Mouse (Mus musculus) limb, embryonic 14.5 days (tissue): ENCODE data around the gene Ap2a1. TPM values are rescaled to one million over a fixed set of nuclear protein-coding genes. Genes with fewer than 3 reads are reported as not detected.
A peak's percentile ranks its signal among the peaks of the same experiment; 100 is the strongest.

Experiments used
- ATAC-seq: fragments of 200-750 bp; cut with Nextera tagmentation; 2 replicates; pipeline ENCODE4 v1.8.0; 2017; ENCODE audit warnings: low read depth, moderate number of reproducible peaks, moderate TSS enrichment; ENCODE audit not compliant: low FRiP score
- DNase-seq: peaks from one replicate; pipeline ENCODE4 v3.0.0-alpha.2; 2015; ENCODE audit warnings: low spot score
- H3K27ac ChIP-seq: fragments of 300-500 bp; sonication (generic); replicated peaks from 2 replicates; pipeline ENCODE4 v1.5.1; 2014; ENCODE audit warnings: low read depth, mild to moderate bottlenecking, low read length, moderate library complexity, mixed read lengths
- H3K27me3 ChIP-seq: fragments of 300-500 bp; sonication (generic); 2 replicates; pipeline ENCODE4 v1.6.1; 2014; ENCODE audit warnings: low read length, mixed read lengths; ENCODE audit not compliant: control insufficient read depth, insufficient read depth
- H3K36me3 ChIP-seq: fragments of 300-500 bp; sonication (generic); 2 replicates; pipeline ENCODE4 v1.6.1; 2014; ENCODE audit warnings: mild to moderate bottlenecking, low read length, moderate library complexity, mixed read lengths; ENCODE audit not compliant: control insufficient read depth, insufficient read depth
- H3K4me1 ChIP-seq: fragments of 300-500 bp; sonication (generic); 2 replicates; pipeline ENCODE4 v1.6.1; 2014; ENCODE audit warnings: antibody characterized with exemption, low read length, mixed read lengths; ENCODE audit not compliant: control insufficient read depth, insufficient read depth
- H3K4me2 ChIP-seq: fragments of 300-500 bp; sonication (generic); replicated peaks from 2 replicates; pipeline ENCODE4 v1.6.1; 2014; ENCODE audit warnings: low read depth, mild to moderate bottlenecking, low read length, moderate library complexity; ENCODE audit not compliant: severe bottlenecking
- H3K4me3 ChIP-seq: fragments of 300-500 bp; sonication (generic); replicated peaks from 2 replicates; pipeline ENCODE4 v1.5.1; 2014; ENCODE audit warnings: low read length
- H3K9ac ChIP-seq: fragments of 300-500 bp; sonication (generic); 2 replicates; pipeline ENCODE4 v1.6.1; 2014; ENCODE audit warnings: mild to moderate bottlenecking, low read depth, low read length, moderate library complexity; ENCODE audit not compliant: severe bottlenecking
- H3K9me3 ChIP-seq: fragments of 300-500 bp; sonication (generic); 2 replicates; pipeline ENCODE4 v1.6.1; 2016; ENCODE audit warnings: low read length; ENCODE audit not compliant: control insufficient read depth
- POLR2A ChIP-seq: fragments of 200-500 bp; IDR thresholded peaks from 2 replicates; pipeline ENCODE4 v1.8.0; 2012; ENCODE audit warnings: inconsistent platforms, mild to moderate bottlenecking, moderate library complexity, borderline replicate concordance; ENCODE audit not compliant: insufficient read depth, insufficient read length; ENCODE audit errors: extremely low read depth
- WGBS: fragments of 180-500 bp; shearing (Covaris S2); extraction: QIAGEN DNeasy Blood & Tissue Kit; methylation state at CpG from one replicate; pipeline ENCODE4 v1.1.7; 2014; 5-methylcytosine and 5-hydroxymethylcytosine counted together
- polyA plus RNA-seq, 2 experiments: library from polyadenylated mRNA; depleted of rRNA in 1 of 2; stranded (reverse) in 1 of 2; unstranded in 1 of 2; fragments of >200 nt; fragmentation: Nextera tagmentation in 1 of 2; extraction: Ambion mirVana in 1 of 2; gene quantifications; 2 replicates each; pipeline versions ENCODE4 v1.2.1 to v1.2.3; 2012 to 2014

The Ap2a1 gene
- polyA plus RNA-seq, 2 experiments: 75.7 to 113 TPM

DNA sequence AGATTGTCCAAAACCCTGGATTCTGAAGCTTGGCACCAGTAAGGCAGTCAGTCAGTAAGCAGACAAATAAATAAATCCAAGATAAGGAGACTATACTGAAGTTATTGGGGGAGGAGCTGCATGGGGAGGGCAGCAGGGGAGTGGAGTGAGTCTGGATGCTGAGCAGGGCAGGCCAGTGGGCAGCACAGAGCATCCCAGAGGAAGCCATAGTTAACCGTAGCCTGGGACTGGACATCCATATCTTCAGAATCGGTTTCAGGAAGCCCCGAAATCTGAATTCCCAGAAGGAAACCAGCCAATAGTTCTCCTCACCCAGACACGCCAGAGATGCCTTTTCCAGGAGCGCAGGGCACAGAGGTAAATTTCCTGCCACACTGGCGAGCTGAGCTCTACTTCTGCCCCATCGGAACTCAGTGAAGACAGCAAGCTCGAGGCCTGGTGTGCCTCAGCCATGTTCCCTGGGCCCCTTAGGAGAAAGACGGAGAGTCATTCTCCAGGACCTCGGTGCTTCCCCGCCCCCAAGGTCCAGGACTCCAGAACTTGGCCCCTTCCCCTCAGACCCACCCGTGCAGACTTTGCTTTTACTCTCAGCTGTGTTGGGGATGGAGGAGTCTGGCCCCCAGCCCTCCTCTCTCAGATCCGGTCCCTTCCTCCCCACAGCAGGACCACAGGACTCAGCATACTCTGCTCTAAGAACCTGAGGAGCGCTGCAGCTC is 44.3 kb upstream of the Ap2a1 start:
- 43% methylated on average over 14 of the region's 14 CpGs for WGBS
- no peak for TF ChIP-seq POLR2A

DNA sequence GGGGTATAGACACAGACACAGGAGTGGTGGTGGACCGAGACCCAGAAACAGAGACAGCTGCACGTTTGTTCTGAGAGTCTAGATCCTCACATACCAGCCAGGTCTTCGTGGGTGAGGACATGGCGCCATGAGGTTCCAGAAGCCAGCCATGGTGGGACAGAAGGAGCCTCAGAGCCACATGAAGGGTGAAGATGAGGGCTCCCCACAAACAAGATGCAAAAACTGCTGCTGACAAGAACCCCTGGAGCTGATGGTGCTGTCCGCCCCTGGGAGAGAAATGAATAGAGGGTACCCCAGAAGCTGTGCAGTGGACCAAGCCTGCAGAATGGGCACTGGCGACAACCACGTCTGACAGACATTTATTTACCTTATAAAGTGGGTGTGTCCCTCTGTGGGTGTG is 41.8 kb upstream of the Ap2a1 start:
- TF ChIP-seq POLR2A: no peak
- DNase-seq (no peak), ATAC-seq (no peak)
- Histone ChIP-seq H3K27ac (peak overlapping the region; percentile 65; the same call in 1 of the 2 replicates), H3K36me3 (peaks cover 27% of the 10 kb centered on the region), H3K9ac (peak overlapping the region; percentile 57), H3K4me1 (peaks cover 14% of the 10 kb centered on the region; the same call in 1 of the 2 replicates), H3K9me3 (no peaks in the 10 kb centered on the region), H3K4me3 (peak overlapping the region; percentile 52), H3K4me2 (peak overlapping the region; percentile 59), H3K27me3 (no peaks in the 10 kb centered on the region)
- 76% methylated on average over 7 of the region's 7 CpGs for WGBS

More for the DNA sequence above, 44.3 kb upstream of the Ap2a1 start:
- Histone ChIP-seq H3K9ac (peak overlapping the region; percentile 58), H3K27me3 (no peaks in the 10 kb centered on the region), H3K4me3 (peak overlapping the region; percentile 53), H3K27ac (peak overlapping the region; percentile 75), H3K4me1 (peaks cover 14% of the 10 kb centered on the region; the same call in 1 of the 2 replicates), H3K4me2 (peak overlapping the region; percentile 74), H3K9me3 (no peaks in the 10 kb centered on the region), H3K36me3 (peaks cover 33% of the 10 kb centered on the region)
- ATAC-seq (no peak), DNase-seq (no peak)

DNA sequence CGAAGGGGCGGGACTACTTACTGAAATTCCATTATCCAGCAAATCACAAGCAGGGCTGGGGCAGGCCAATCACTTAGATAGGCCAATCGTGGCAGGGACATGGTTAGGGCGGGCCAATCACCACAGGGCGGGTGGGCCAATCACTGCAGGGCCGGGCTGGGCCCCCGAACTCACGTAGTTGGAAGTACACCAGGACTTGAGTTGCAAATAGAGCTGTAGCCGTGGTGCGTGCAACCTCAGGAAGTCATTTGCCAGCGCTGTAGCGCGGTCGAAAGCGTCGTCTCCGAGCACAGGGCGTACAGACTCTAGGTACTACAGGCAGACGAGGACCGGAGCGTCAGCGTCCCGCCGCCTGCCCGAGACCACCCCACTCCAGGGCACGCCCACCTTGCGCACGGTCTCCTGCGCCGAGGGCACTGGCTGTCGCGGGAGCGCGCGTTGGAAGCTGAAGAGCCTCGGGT is 41.0 kb upstream of the Ap2a1 start:
- WGBS: 2% methylated on average over 32 of the region's 36 CpGs
- Histone ChIP-seq H3K9ac (peak overlapping the region; percentile 57), H3K9me3 (no peaks in the 10 kb centered on the region), H3K27me3 (no peaks in the 10 kb centered on the region), H3K4me3 (peak overlapping the region; percentile 52), H3K4me2 (peak overlapping the region; percentile 59), H3K27ac (peak overlapping the region; percentile 65), H3K4me1 (peaks cover 14% of the 10 kb centered on the region; the same call in 1 of the 2 replicates), H3K36me3 (peaks cover 26% of the 10 kb centered on the region)
- peak; percentile 69; the same call in 1 of the 2 replicates for TF ChIP-seq POLR2A
- ATAC-seq (peak; percentile 96), DNase-seq (peak; percentile 95)

GRCm38 (mm10) chr7:44966638-44967037 is 37.3 kb upstream of the Ap2a1 start:
- TF ChIP-seq POLR2A: no peak
- Histone ChIP-seq H3K36me3 (peaks cover 53% of the 10 kb centered on the region), H3K4me1 (peaks cover 7% of the 10 kb centered on the region; the same call in 1 of the 2 replicates), H3K9ac (no peak overlapping the region), H3K27ac (no peak overlapping the region), H3K4me2 (no peak overlapping the region), H3K27me3 (no peaks in the 10 kb centered on the region), H3K4me3 (no peak overlapping the region), H3K9me3 (no peaks in the 10 kb centered on the region)
- ATAC-seq (no peak), DNase-seq (no peak)
- 71% methylated on average over 15 of the region's 15 CpGs for WGBS

DNA sequence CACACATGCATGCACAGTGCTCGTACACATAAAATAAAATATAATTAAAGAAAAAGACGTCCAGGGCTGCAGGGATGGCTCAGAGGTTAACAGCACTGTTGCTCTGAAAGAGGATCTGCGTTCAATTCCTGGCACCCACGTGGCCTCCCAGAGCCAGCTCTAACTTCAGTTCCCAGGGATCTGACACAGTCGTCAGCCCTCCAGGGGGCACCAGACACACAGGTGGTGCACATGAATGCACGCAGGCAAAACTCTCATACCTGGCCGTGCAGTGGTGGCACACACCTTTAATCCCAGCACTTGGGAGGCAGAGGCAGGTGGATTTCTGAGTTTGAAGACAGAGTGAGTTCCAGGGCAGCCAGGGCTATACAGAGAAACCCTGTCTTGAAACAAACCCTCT is 36.7 kb upstream of the Ap2a1 start:
- no peak overlapping the region for H3K27ac ChIP-seq
- peaks cover 59% of the 10 kb centered on the region for H3K36me3 ChIP-seq
- DNase-seq (no peak), ATAC-seq (no peak)
- 74% methylated on average over 7 of the region's 7 CpGs for WGBS
- H3K4me3 ChIP-seq: no peak overlapping the region
- H3K9ac ChIP-seq: no peak overlapping the region
- no peak for TF ChIP-seq POLR2A
- no peaks in the 10 kb centered on the region for H3K9me3 ChIP-seq
- no peak overlapping the region for H3K4me2 ChIP-seq
- H3K4me1 ChIP-seq: peaks cover 2% of the 10 kb centered on the region; the same call in 1 of the 2 replicates
- no peaks in the 10 kb centered on the region for H3K27me3 ChIP-seq

GRCm38 (mm10) chr7:44964990-44965389 is 35.7 kb upstream of the Ap2a1 start:
- H3K9me3 ChIP-seq: no peaks in the 10 kb centered on the region
- no peaks in the 10 kb centered on the region for H3K4me1 ChIP-seq
- no peak overlapping the region for H3K9ac ChIP-seq
- H3K4me3 ChIP-seq: no peak overlapping the region
- H3K4me2 ChIP-seq: no peak overlapping the region
- no peak for TF ChIP-seq POLR2A
- DNase-seq (no peak), ATAC-seq (no peak)
- peaks cover 66% of the 10 kb centered on the region for H3K36me3 ChIP-seq
- no peak overlapping the region for H3K27ac ChIP-seq
- no peaks in the 10 kb centered on the region for H3K27me3 ChIP-seq
- 97% methylated on average over 6 of the region's 13 CpGs for WGBS
